Mouse (Mus musculus): ENCODE measurements around the gene Pfdn4.

GRCm38 (mm10) chr2:170539211-170539610 lies 43.0 kb downstream of the Pfdn4 start:
- TF ChIP-seq EP300 (optimal IDR thresholded peaks at IDR 0.05) (no peak), CTCF (IDR thresholded peaks at IDR 0.05; ENCODE audit: low read depth) (no peak)
